Mouse (Mus musculus) G1E (cell line): ENCODE data around the gene Gm765.

ENCODE experiments used
- CTCF ChIP-seq: IDR thresholded peaks from 2 replicates; pipeline ENCODE4 v1.5.1; 2012; ENCODE audit warnings: low read depth, low read length, inconsistent platforms, mixed read lengths
- GATA1 ChIP-seq: IDR thresholded peaks from 2 replicates; pipeline ENCODE4 v1.6.1; 2012; ENCODE audit warnings: borderline replicate concordance, low read length, inconsistent platforms, mixed read lengths
- GATA2 ChIP-seq: IDR thresholded peaks from 2 replicates; pipeline ENCODE4 v1.6.1; 2012; ENCODE audit warnings: low read depth, low read length, inconsistent platforms, borderline replicate concordance
- POLR2AphosphoS5 ChIP-seq: IDR thresholded peaks from 2 replicates; pipeline ENCODE4 v1.6.1; 2012; ENCODE audit warnings: low read depth, low read length, inconsistent platforms; ENCODE audit not compliant: insufficient replicate concordance
- TAL1 ChIP-seq: conservative IDR thresholded peaks from 2 replicates; pipeline ENCODE4 v1.6.1; 2012; ENCODE audit warnings: low read depth, low read length, inconsistent platforms, mixed read lengths

- TF ChIP-seq CTCF = no peak
- TF ChIP-seq TAL1 = no peak
- TF ChIP-seq GATA2 = no peak
- no peak for TF ChIP-seq GATA1
- no peak for TF ChIP-seq POLR2AphosphoS5
Observed at GRCm38 (mm10) chr6:98385487-98385886, 42.9 kb upstream of the Gm765 start.
